Mouse (Mus musculus) stomach, postnatal 0 days (tissue): ENCODE measurements at regions not wholly inside any gene's neighbourhood (a gene's known extent, or its start where the extent isn't known, plus 50 kb on each side); places are given as distances from the start of the nearest gene placed in this dataset.

Experiments
- CTCF ChIP-seq: IDR thresholded peaks from 2 replicates; pipeline ENCODE4 v1.5.1; 2016; ENCODE audit warnings: antibody characterized with exemption, low read depth, mild to moderate bottlenecking, moderate library complexity
- EP300 ChIP-seq: optimal IDR thresholded peaks from 2 replicates; pipeline ENCODE3; 2016; ENCODE audit warnings: antibody characterized with exemption

- no peak for TF ChIP-seq CTCF
- no peak for TF ChIP-seq EP300
Observed at GRCm38 (mm10) chr6:39259129-39259528, 52.5 kb upstream of the Kdm7a start.
